Mouse (Mus musculus): ENCODE measurements around the gene Ptprt. TPM values are rescaled to one million over a fixed set of nuclear protein-coding genes. Genes with fewer than 3 reads are reported as not detected.

Ptprt gene
- polyA plus RNA-seq, 1 experiment from 2014 or later, result 3.4 TPM

DNA sequence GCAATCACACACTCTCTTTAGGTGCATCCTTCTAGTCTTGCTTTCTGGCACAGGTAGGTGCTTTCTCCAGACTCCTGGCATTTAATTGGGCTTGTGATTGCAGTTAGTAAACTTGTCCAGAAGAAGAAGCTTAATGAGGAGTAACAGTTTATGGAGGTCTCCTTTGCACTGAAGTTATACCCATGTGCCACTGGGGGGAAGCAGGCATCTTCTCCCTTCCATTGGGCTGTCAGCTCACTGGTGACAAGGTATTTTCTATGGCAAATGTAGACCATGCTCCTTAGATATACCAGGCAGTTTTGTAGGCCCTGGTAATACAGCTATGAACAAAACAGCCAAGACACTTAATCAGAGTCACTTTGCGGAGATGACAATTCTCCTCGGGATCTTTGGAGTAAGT, 366.9 kb downstream of the Ptprt start:
- ATAC-seq (ENCODE audit: insufficient read depth) (no peak), DNase-seq (no peak)
- no peaks in the 10 kb centered on the region for H3K27me3 ChIP-seq (ENCODE audit: insufficient read depth, low read length)
- TF ChIP-seq CTCF (IDR thresholded peaks at IDR 0.05; ENCODE audit: low read depth), result no peak
- no peak overlapping the region for H3K27ac ChIP-seq (ENCODE audit: low read depth)
- H3K4me3 ChIP-seq (ENCODE audit: low read depth, low read length), result no peak overlapping the region
- H3K4me2 ChIP-seq, result no peak overlapping the region
- WGBS, result 85% methylated on average over 2 of the region's 2 CpGs
- H3K4me1 ChIP-seq (ENCODE audit: insufficient read depth), result no peaks in the 10 kb centered on the region
- H3K36me3 ChIP-seq (ENCODE audit: insufficient read depth), result no peaks in the 10 kb centered on the region
- H3K9me3 ChIP-seq (ENCODE audit: low read depth, low read length), result 0 out of 2 replicates have a peak, but pooled peaks cover 3% of the 10 kb centered on the region
- H3K9ac ChIP-seq, result no peak overlapping the region

DNA sequence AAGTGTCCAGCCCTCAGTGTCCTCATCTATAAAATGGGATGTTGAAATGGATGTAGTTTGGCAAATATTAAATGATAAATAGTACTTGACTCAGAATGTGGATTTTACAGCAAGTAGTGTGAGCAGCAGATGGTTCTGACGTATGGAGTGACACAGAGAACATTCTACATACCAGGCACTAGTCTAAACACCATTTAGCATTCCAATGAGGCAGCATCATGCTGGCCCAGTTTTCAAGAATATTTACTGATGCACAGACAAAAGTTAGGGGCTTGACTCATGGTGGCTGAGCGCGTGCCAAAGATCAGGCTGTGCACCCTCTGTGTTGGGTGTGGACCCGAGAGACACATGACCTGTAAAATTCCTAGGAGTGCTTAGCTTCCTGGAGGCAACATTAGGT, 378.3 kb downstream of the Ptprt start:
- Histone ChIP-seq H3K4me2 (no peak overlapping the region), H3K9me3 (ENCODE audit: low read depth, low read length) (peaks cover under 1% of the 10 kb centered on the region; the same call in 1 of the 2 replicates), H3K27ac (ENCODE audit: low read depth) (no peak overlapping the region), H3K36me3 (ENCODE audit: insufficient read depth) (no peaks in the 10 kb centered on the region), H3K4me1 (ENCODE audit: insufficient read depth) (no peaks in the 10 kb centered on the region), H3K27me3 (ENCODE audit: insufficient read depth, low read length) (no peaks in the 10 kb centered on the region), H3K4me3 (ENCODE audit: low read depth, low read length) (no peak overlapping the region), H3K9ac (no peak overlapping the region)
- DNase-seq (no peak), ATAC-seq (ENCODE audit: insufficient read depth) (no peak)
- no peak for TF ChIP-seq CTCF (IDR thresholded peaks at IDR 0.05; ENCODE audit: low read depth)
- WGBS, result 77% methylated on average over 4 of the region's 4 CpGs

DNA sequence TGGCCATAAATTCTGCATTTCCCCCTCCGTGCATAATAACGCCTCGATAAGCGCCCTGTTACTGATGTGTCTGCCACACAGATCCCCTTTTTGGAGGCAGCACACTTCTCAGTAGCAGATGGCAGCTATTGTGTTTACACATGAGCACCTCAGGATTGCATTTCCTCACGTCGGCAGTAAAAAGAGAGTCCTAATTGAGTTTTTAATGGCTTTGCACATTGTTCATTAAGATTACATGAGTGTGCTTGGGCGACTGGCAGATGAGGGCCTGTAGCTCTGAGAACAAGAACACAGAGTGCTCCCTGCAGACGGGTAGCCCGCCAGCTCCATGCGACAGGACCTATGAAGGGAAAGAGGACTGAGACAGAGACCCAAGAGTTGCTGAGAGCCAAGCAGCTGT, 378.8 kb downstream of the Ptprt start:
- Histone ChIP-seq H3K4me2 (no peak overlapping the region), H3K4me3 (ENCODE audit: low read depth, low read length) (no peak overlapping the region), H3K27me3 (ENCODE audit: insufficient read depth, low read length) (no peaks in the 10 kb centered on the region), H3K9ac (no peak overlapping the region), H3K27ac (ENCODE audit: low read depth) (no peak overlapping the region), H3K4me1 (ENCODE audit: insufficient read depth) (no peaks in the 10 kb centered on the region), H3K36me3 (ENCODE audit: insufficient read depth) (no peaks in the 10 kb centered on the region), H3K9me3 (ENCODE audit: low read depth, low read length) (no peaks in the 10 kb centered on the region)
- ATAC-seq (ENCODE audit: insufficient read depth) (no peak), DNase-seq (no peak)
- 69% methylated on average over 10 of the region's 10 CpGs for WGBS
- TF ChIP-seq CTCF (IDR thresholded peaks at IDR 0.05; ENCODE audit: low read depth), result no peak

DNA sequence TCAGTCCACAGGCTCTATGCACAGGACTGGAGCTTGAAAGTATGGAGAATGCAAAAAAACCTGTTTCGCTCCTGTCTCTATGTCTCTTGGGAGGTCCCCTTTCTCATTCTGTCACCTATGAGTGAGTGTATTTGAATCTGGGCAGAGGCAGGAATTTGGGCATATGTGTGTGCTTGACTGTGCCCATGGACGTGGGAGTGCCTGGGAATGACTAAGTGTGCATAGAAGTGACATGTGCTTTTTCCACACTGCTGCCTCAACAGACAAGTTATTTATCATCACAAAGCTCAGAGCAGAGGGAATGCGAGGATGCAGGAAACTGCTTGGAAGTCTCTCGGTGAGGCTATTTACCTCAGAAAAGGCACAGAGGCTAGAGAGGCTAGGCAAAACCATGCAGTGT, 387.1 kb downstream of the Ptprt start:
- Histone ChIP-seq H3K4me2 (no peak overlapping the region), H3K9ac (no peak overlapping the region), H3K36me3 (ENCODE audit: insufficient read depth) (no peaks in the 10 kb centered on the region), H3K9me3 (ENCODE audit: low read depth, low read length) (no peaks in the 10 kb centered on the region), H3K4me3 (ENCODE audit: low read depth, low read length) (no peak overlapping the region), H3K27me3 (ENCODE audit: insufficient read depth, low read length) (no peaks in the 10 kb centered on the region), H3K27ac (ENCODE audit: low read depth) (no peak overlapping the region), H3K4me1 (ENCODE audit: insufficient read depth) (no peaks in the 10 kb centered on the region)
- 59% methylated on average over 4 of the region's 4 CpGs for WGBS
- no peak for TF ChIP-seq CTCF (IDR thresholded peaks at IDR 0.05; ENCODE audit: low read depth)
- DNase-seq (no peak), ATAC-seq (ENCODE audit: insufficient read depth) (no peak)

DNA sequence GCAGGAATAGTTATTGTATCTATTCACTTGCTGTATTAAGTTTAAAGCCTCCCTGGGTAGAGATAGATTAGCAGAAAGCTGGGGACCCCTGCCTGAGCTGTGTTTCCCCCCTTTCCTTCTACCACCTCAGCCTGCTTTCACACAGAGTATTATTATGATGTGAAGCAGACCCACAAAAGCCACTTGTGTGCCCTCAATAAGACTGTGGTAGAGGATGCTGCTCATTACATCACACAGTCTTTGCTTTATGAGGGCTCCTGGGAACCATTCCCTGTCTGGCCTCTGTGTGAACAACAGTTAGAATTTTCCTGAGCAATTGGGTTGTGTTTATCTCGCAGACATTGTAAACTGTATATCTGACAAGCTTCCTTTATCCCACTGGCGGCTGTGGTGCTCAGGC, 409.7 kb downstream of the Ptprt start:
- ATAC-seq (ENCODE audit: insufficient read depth), result no peak
- H3K4me3 ChIP-seq (ENCODE audit: low read depth, low read length), result no peak overlapping the region
- no peaks in the 10 kb centered on the region for H3K27me3 ChIP-seq (ENCODE audit: insufficient read depth, low read length)
- no peak overlapping the region for H3K4me2 ChIP-seq
- DNase-seq, result no peak
- no peak for TF ChIP-seq CTCF (IDR thresholded peaks at IDR 0.05; ENCODE audit: low read depth)
- no peaks in the 10 kb centered on the region for H3K9me3 ChIP-seq (ENCODE audit: low read depth, low read length)
- no peaks in the 10 kb centered on the region for H3K36me3 ChIP-seq (ENCODE audit: insufficient read depth)
- H3K27ac ChIP-seq (ENCODE audit: low read depth), result no peak overlapping the region
- no peak overlapping the region for H3K9ac ChIP-seq
- WGBS, result 52% methylated on average over 2 of the region's 2 CpGs
- no peaks in the 10 kb centered on the region for H3K4me1 ChIP-seq (ENCODE audit: insufficient read depth)

DNA sequence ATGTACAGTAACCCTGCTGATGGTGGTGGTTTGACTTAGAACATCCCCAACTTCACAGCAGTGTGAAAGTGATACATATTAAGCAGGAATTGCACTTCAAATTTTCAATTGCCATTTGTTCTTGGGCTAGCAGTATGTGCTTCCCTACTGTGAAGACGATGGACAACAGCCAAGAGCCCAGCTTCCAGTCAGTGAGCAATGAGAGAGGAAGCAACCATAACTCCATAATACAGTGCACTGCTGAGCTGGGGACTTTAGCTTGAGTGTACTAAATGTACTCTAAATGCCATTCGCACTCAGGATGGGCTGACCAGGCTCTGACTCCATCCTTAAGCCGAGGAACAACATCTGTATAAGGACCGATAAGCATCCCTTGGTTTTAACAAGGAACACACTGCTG, 412.7 kb downstream of the Ptprt start:
- WGBS, result 84% methylated on average over 4 of the region's 4 CpGs
- no peaks in the 10 kb centered on the region for H3K9me3 ChIP-seq (ENCODE audit: low read depth, low read length)

DNA sequence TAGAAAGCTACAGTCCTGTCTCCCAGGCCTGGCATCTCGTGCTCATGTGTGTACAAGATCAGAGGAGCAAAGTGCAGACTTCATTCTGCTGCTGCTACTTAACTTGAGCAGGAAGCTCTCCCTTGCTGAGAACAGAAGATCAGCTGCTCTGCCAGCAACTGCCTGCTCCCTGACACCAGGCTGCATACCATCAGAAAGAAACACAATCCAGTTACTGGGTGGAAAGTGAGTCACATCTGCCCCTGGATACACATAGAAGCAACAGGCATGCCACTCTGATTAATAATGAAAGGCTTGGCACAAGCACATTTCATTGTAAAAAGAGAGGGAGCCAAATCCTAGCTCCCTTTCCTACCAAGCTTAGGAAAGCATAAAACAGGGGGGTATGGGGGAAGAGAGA, 438.5 kb downstream of the Ptprt start:
- ATAC-seq (ENCODE audit: insufficient read depth), result no peak
- Histone ChIP-seq H3K4me2 (no peak overlapping the region), H3K4me1 (ENCODE audit: insufficient read depth) (no peaks in the 10 kb centered on the region), H3K4me3 (ENCODE audit: low read depth, low read length) (no peak overlapping the region), H3K9me3 (ENCODE audit: low read depth, low read length) (no peaks in the 10 kb centered on the region), H3K36me3 (ENCODE audit: insufficient read depth) (no peaks in the 10 kb centered on the region), H3K9ac (no peak overlapping the region), H3K27ac (ENCODE audit: low read depth) (no peak overlapping the region), H3K27me3 (ENCODE audit: insufficient read depth, low read length) (no peaks in the 10 kb centered on the region)
- DNase-seq, result no peak
- TF ChIP-seq CTCF (IDR thresholded peaks at IDR 0.05; ENCODE audit: low read depth), result no peak
- WGBS, result 40% methylated on average over 1 of the region's 1 CpGs

More for the DNA sequence above, 412.7 kb downstream of the Ptprt start:
- H3K9ac ChIP-seq, result no peak overlapping the region
- H3K27ac ChIP-seq (ENCODE audit: low read depth), result no peak overlapping the region
- H3K4me2 ChIP-seq, result no peak overlapping the region
- TF ChIP-seq CTCF (IDR thresholded peaks at IDR 0.05; ENCODE audit: low read depth), result no peak
- ATAC-seq (ENCODE audit: insufficient read depth) (no peak), DNase-seq (no peak)
- no peaks in the 10 kb centered on the region for H3K27me3 ChIP-seq (ENCODE audit: insufficient read depth, low read length)
- no peaks in the 10 kb centered on the region for H3K36me3 ChIP-seq (ENCODE audit: insufficient read depth)
- H3K4me1 ChIP-seq (ENCODE audit: insufficient read depth), result no peaks in the 10 kb centered on the region
- no peak overlapping the region for H3K4me3 ChIP-seq (ENCODE audit: low read depth, low read length)

DNA sequence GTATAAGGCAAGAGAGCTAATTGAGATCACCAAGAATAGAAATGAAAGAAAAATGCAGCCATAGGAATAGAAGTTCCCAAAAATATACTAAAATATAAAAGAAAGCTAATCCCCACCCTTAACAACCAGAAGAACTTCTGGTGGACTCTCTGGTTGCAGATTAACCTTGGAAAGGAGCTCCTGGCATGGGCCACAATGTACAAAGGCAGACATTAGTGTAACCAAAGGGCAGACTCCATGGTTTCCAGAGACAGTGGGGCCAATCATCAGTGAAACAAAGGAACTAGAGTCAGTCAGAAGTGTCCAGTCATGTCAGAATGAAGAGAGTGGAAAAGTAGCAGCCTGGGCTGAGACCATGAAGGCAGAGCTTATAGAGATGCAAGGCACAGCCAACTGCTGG, 440.4 kb downstream of the Ptprt start:
- Histone ChIP-seq H3K4me3 (ENCODE audit: low read depth, low read length) (no peak overlapping the region), H3K9ac (no peak overlapping the region), H3K9me3 (ENCODE audit: low read depth, low read length) (no peaks in the 10 kb centered on the region), H3K4me2 (no peak overlapping the region), H3K27ac (ENCODE audit: low read depth) (no peak overlapping the region), H3K36me3 (ENCODE audit: insufficient read depth) (no peaks in the 10 kb centered on the region), H3K4me1 (ENCODE audit: insufficient read depth) (no peaks in the 10 kb centered on the region), H3K27me3 (ENCODE audit: insufficient read depth, low read length) (no peaks in the 10 kb centered on the region)
- DNase-seq (no peak), ATAC-seq (ENCODE audit: insufficient read depth) (no peak)
- TF ChIP-seq CTCF (IDR thresholded peaks at IDR 0.05; ENCODE audit: low read depth), result no peak

All from lung, embryonic 14.5 days (tissue).